Mouse (Mus musculus): ENCODE data around the gene Mtnr1a.

GRCm38 (mm10) chr8:45111820-45112219, 42.9 kb downstream of the Mtnr1a start:
- TF ChIP-seq CTCF (IDR thresholded peaks at IDR 0.05; ENCODE audit: extremely low read depth, insufficient read length, insufficient replicate concordance, low read depth, low read length) (no peak), POLR2A (IDR thresholded peaks at IDR 0.05; ENCODE audit: low read depth, low read length) (no peak)
